Mouse (Mus musculus): ENCODE results near the gene Arpc2.

DNA sequence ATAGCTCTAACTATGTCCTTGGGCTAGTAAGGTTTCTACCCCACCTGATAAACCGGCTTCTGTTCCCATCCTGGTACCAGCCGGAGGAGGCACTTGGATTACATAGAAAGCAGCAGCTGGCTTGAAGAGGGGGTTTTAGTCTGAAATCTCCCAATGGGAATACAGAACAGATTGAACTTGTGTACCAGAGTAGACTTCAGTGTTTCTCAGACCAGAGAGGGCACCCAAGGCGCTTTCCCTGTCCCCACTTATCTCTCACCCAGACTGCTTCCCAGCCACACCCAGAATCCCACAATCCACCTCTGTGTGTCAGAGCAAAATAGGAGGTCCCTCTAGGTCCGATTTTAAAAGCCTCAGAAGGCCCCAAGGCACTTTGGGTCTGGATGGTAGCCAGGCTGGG lies 52.4 kb downstream of the Arpc2 start:
- TF ChIP-seq GATA1 (IDR thresholded peaks at IDR 0.05; ENCODE audit: borderline replicate concordance, low read length), result no peak
- TF ChIP-seq TAL1 (conservative IDR thresholded peaks at IDR 0.05; ENCODE audit: low read depth, low read length), result no peak
- no peak for TF ChIP-seq CTCF (IDR thresholded peaks at IDR 0.05; ENCODE audit: low read depth, low read length)
